Mouse (Mus musculus): ENCODE measurements around the gene Il18bp. TPM values are rescaled to one million over a fixed set of nuclear protein-coding genes. Genes with fewer than 3 reads are reported as not detected.
"Not testable (repeated sequence)": the region's sequence is repeated elsewhere in the genome, so short reads cannot be mapped to it uniquely, and the experiment has no call there.

Gene Il18bp
- 9.8 and 12.0 TPM in 2 replicates for polyA plus RNA-seq (2012; ENCODE audit: insufficient read depth, insufficient read length, missing spikeins)

DNA sequence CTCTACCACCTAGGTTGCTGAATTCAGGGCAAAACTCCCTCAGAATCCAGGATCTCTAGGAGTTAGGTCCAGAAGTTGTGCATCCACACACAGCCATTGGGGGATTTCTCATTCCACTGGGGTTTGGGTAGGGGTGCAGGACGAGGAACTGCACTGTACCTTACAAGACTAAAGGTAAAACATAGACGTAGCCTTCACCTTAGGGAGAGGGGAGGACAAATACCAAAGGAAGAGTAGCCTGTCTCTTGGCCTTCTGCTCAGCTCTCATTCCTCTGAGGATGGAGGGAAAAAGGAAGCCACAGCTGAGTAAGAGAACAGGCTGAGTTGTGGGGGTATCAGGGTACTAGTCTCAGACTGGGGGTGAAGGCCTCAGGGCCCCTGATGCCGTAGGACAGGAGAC is at the start of gene Il18bp:
Gene Il18bp (minus strand): TSS at position 101 of the 400 bp plus-strand sequence.
- Histone ChIP-seq H3K27ac (replicated peaks; ENCODE audit: low read depth, low read length) (peak within 1 kb of the TSS; percentile 86), H3K4me3 (ENCODE audit: insufficient read depth, low read depth, low read length) (peak within 1 kb of the TSS; percentile 60), H3K4me1 (ENCODE audit: control insufficient read depth, insufficient read depth, insufficient read length, low read length) (no peaks in the 10 kb centered on the region)

DNA sequence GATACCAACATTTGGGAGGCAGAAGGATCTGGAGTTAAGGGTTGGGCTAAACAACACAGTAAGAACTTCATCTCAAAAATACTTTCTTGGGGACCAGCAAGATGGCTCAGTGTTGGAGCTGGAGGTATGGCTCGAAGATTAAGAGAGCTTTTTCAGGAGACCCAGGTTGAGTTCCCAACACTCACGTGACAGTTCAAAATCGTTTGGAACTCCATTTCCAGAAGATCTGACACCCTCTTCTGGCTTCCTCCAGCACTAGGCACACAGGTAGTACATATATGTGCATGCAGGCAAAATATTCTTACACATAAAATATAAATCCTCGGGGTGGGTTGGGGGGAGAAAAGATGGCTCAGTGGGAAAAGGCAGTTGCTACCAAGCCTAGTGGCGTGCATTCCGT is 47.9 kb upstream of the Il18bp start:
- Histone ChIP-seq H3K27ac (replicated peaks; ENCODE audit: low read depth, low read length) (no peak overlapping the region), H3K4me3 (ENCODE audit: insufficient read depth, low read depth, low read length) (peak overlapping the region; percentile 32), H3K4me1 (ENCODE audit: control insufficient read depth, insufficient read depth, insufficient read length, low read length) (peaks cover 9% of the 10 kb centered on the region; the same call in 1 of the 2 replicates)

DNA sequence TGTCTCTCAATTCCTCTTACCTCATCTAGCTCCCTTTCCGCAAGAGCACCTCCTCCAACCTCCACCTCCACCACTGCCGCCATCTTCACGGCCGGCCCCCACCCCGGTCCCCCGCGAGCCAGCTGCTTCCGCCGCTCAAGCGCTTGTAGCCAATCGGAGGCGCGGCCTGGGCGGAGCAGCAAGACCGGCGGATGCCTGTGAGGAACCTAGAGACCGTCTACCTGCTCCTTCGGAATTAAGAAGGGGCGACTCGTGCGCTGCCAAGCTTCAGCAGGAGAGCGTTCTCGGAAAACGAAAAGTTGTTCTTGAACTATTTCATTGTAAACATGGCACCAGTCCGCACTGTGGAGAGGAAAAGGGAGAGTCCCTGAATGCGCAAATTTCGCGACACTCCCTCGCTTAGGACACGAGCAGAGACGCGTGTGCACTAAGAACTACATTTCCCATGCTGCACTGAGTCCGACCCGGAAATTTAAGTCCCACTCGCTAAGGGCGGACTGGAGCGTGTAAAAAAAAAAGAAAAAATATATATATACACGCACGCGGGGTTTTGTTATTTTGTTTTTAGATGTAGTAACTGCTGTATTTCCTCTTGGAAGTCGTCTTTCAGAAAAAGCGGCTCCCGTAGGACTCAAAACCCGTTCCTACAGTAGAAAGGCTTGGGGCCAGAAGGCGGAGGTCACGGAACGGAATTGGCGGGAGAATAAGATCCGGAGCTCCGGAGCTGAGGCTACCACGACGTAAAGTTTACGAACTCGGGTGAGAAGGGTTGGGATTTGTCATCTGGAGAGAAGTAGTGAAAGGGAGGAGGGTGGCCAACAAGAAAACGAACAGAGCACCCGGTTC is 46.8 kb upstream of the Il18bp start, which contains the start of the genes Rnf121, Xndc1 and Xntrpc:
Gene Rnf121 (minus strand): TSS at position 424 of the 846 bp plus-strand sequence.
Gene Xndc1 (plus strand): TSS at position 466 of the 846 bp plus-strand sequence.
Gene Xntrpc (plus strand): TSS at position 668 of the 846 bp plus-strand sequence.
- H3K4me1 ChIP-seq (ENCODE audit: control insufficient read depth, insufficient read depth, insufficient read length, low read length), result peaks cover 9% of the 10 kb centered on the region; the same call in 1 of the 2 replicates
- peak within 1 kb of the TSS; percentile 83 for H3K4me3 ChIP-seq (ENCODE audit: insufficient read depth, low read depth, low read length)
- peak within 1 kb of the TSS; percentile 89 for H3K27ac ChIP-seq (replicated peaks; ENCODE audit: low read depth, low read length)

DNA sequence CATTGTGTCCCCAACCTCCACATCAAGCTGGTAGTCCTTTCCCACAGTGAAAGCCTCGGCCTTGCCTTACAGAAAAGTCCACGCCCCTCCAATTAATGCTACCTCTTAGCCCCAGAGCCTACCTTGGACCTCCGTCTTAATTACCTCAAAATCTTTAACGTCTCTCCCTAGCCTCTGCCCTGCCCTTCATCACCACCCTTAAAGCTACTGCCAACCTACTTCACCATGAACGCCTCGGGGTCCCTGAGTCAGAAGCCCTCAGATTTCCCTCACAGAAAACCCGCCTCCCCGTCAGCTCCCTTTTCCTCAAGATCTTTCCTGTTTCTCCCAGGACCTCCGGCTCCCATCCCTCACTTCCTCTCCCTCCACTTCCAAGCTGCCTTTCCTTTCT is 46.2 kb upstream of the Il18bp start:
- peaks cover 9% of the 10 kb centered on the region; the same call in 1 of the 2 replicates for H3K4me1 ChIP-seq (ENCODE audit: control insufficient read depth, insufficient read depth, insufficient read length, low read length)
- peak overlapping the region; percentile 73 for H3K27ac ChIP-seq (replicated peaks; ENCODE audit: low read depth, low read length)
- peak overlapping the region; percentile 83 for H3K4me3 ChIP-seq (ENCODE audit: insufficient read depth, low read depth, low read length)

DNA sequence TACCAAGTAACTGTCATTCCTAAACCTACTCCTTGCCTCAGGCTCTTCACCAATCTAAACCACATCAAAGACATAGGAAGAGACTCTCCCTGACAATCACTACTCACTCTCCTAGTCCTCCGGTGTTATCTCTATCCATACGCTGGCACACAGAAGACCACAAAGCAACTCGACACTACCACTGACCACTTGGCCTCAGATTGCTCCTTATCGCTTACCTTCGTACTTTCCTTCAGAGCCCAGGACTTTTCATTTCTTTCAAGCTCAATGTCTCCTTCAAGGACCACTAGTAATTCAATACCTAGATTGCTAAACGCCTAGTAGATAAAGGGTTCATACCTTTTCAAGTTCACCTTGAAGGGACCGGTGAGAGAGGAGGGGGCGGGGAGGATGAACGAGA is 45.4 kb upstream of the Il18bp start:
- no peak overlapping the region for H3K4me3 ChIP-seq (ENCODE audit: insufficient read depth, low read depth, low read length)
- H3K4me1 ChIP-seq (ENCODE audit: control insufficient read depth, insufficient read depth, insufficient read length, low read length), result peaks cover 9% of the 10 kb centered on the region; the same call in 1 of the 2 replicates
- H3K27ac ChIP-seq (replicated peaks; ENCODE audit: low read depth, low read length), result no peak overlapping the region

DNA sequence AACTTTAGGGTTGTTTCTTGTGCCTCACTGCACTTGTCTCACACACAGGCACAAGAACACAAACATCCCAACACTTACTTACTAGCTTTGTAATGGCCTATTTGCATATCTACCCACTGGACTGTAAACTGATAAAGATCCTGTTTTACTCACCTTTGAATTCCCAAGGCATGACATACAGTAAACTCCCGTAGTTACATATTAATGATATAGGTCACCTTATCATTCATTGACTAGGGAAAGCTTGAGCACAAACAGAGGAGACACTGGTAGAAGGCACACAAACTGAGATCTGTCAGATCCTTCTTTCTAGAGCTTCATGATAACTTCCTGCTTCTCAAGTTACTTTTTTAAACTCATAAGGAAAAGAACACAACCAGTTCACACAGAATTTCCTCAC is 43.7 kb upstream of the Il18bp start:
- no peak overlapping the region for H3K4me3 ChIP-seq (ENCODE audit: insufficient read depth, low read depth, low read length)
- peaks cover 9% of the 10 kb centered on the region; the same call in 1 of the 2 replicates for H3K4me1 ChIP-seq (ENCODE audit: control insufficient read depth, insufficient read depth, insufficient read length, low read length)
- H3K27ac ChIP-seq (replicated peaks; ENCODE audit: low read depth, low read length), result no peak overlapping the region

DNA sequence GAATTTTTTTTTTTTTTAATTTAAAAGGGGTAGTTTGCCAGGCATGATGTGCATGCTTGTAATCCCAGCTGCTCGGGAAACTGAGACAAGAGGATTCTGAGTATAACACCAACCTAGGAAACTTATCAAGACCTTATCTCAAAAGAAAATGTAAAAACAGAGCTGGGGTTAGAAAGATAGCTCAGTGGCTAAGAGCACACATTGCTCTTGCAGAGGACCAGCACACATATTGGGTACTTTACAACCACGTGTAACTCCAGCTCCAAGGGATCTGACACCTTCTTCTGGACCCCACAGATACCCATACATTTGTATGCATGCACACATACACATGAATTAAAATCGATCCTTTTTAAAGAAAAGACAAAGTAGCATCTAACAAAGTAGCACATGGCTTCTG is 42.9 kb upstream of the Il18bp start:
- Histone ChIP-seq H3K4me3 (ENCODE audit: insufficient read depth, low read depth, low read length) (no peak overlapping the region), H3K4me1 (ENCODE audit: control insufficient read depth, insufficient read depth, insufficient read length, low read length) (peaks cover 7% of the 10 kb centered on the region; the same call in 1 of the 2 replicates), H3K27ac (replicated peaks; ENCODE audit: low read depth, low read length) (no peak overlapping the region)

DNA sequence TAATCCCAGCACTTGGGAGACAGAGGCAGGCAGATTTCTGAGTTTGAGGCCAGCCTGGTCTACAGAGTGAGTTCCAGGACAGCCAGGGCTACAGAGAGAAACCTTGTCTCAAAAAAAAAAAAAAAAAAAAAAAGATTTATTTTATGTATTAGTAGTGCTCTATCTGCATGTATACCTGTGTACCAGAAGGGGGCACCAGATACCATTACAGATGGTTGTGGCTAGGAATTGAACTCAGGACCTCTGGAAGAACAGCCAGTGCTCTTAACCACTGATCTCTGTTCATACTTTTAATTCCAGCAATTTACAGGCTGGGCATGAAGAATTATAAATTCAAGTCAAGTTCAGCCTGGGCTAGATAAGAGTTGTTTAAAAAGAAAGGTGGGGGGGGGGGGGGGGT is 30.0 kb upstream of the Il18bp start:
- H3K27ac ChIP-seq (replicated peaks; ENCODE audit: low read depth, low read length); H3K4me1 ChIP-seq (ENCODE audit: control insufficient read depth, insufficient read depth, insufficient read length, low read length); H3K4me3 ChIP-seq (ENCODE audit: insufficient read depth, low read depth, low read length): not testable (repeated sequence)

DNA sequence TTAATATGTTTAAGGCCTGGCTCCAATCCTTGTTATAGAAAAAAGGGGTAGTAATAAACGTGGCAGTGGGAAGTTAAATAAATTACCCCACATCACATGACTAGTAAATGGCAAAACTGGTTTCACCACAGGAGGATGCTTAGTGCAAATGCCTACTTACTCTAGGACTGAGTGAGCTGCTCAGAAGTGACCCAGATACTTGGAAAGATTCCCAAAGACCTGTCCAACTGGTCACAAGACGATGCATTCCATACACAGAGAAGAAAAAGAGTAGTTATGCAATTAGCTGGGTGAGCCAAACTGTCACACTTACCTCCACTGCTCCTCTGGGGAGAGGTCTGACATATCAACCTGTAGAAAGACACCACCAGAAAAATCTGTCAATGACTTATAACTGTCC is 23.8 kb upstream of the Il18bp start:
- H3K27ac ChIP-seq (replicated peaks; ENCODE audit: low read depth, low read length), result no peak overlapping the region
- H3K4me1 ChIP-seq (ENCODE audit: control insufficient read depth, insufficient read depth, insufficient read length, low read length), result no peaks in the 10 kb centered on the region
- H3K4me3 ChIP-seq (ENCODE audit: insufficient read depth, low read depth, low read length), result no peak overlapping the region

DNA sequence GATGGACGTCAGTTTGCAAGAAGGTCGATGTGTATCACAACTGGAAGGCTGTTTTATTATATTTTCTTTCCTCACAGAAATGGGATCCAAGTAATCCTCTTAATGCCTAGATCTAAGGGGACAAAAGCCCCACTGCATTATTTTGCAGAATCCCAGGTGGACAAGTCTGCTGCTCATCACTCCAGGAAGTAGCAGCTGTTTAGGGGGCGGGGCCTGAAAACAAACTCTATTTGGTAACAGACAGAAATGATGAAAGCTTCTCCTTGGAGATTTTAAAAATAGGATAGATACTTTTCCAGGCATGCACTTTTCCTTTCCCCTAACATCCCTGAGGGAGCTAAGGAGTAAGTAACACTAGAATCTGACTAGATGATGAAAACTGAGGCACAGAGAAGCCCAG is 18.8 kb upstream of the Il18bp start:
- H3K4me3 ChIP-seq (ENCODE audit: insufficient read depth, low read depth, low read length), result no peak overlapping the region
- H3K4me1 ChIP-seq (ENCODE audit: control insufficient read depth, insufficient read depth, insufficient read length, low read length), result no peaks in the 10 kb centered on the region
- no peak overlapping the region for H3K27ac ChIP-seq (replicated peaks; ENCODE audit: low read depth, low read length)

DNA sequence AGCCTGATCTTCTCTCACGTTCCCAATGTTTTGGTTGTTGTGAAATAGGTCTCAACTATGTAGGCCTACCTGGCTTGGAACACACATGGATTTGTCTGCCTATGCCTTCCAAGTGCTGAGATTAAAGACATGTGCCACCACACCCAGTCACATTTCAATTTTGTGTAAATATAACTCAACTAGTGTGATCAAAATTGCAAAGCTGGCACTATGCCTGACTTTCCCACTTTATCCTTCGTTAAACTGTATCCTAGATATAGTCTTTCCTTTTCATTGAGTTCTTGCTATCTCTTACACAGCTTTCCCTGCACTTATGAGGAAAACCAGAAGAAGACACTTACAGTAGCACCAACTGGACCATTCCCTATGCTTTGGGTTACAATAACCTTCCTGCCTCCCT is 17.0 kb upstream of the Il18bp start:
- Histone ChIP-seq H3K4me3 (ENCODE audit: insufficient read depth, low read depth, low read length) (no peak overlapping the region), H3K4me1 (ENCODE audit: control insufficient read depth, insufficient read depth, insufficient read length, low read length) (no peaks in the 10 kb centered on the region), H3K27ac (replicated peaks; ENCODE audit: low read depth, low read length) (no peak overlapping the region)

DNA sequence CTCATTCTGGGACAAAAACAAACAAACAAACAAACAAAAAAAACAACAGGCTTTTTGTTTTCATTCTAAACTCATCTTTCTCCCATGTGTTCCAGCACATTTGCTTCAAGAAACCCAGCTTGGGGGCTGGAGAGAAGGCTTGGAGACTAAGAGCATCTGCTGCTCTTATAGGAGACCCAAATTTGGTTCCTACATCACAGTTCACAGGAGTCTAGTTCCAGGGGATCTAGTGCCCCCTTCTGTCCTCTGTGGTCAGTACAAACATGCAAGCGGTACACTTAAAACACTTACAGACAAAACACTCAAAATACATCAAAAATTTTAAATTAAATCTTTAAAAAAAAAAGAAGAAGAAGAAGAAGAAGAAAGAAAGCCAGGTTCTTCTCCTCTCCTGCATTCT is 16.4 kb upstream of the Il18bp start:
- no peak overlapping the region for H3K4me3 ChIP-seq (ENCODE audit: insufficient read depth, low read depth, low read length)
- no peaks in the 10 kb centered on the region for H3K4me1 ChIP-seq (ENCODE audit: control insufficient read depth, insufficient read depth, insufficient read length, low read length)
- no peak overlapping the region for H3K27ac ChIP-seq (replicated peaks; ENCODE audit: low read depth, low read length)

DNA sequence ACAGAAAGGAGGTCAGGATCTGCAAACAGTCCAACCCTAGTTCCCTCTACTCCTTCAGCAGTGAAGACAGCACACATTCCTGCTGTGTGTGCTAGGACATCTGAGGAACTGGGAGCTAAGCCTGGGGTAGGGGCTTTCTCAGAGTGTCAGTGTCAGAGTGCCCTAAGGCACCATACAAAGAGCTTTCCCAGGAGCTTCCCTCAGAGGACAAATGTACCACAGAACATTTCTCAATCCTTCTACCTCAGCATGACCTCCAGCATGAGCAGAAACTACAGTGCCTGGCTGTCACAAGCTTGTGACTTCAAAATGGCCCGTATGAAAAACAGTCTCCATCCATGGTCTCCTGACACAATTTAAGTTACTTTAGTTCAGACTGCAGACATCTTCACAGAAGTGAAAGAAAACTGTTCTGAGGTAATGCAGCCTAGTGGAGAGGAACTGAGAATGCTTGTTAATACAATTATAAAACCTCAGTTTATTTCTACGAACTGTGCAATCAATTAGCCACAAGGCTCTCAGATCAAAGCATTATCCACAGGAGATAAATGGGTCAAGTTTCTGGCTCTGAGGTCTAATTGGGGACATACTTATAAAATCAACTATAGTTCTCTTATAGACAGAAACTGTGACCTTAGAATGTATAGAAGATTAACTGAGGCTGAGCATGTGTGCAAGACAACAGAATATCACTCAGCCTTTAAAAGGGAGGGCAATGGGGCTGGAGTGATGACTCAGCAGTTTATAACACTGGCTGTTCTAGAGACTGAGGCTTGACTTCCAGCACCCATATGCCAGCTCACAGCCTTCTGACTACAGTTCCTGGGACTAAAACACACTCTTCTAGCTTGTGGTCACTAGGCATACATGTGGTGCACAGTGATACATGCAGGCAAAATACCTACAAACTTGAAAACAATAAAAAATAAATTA is 7.0 kb upstream of the Il18bp start:
- Histone ChIP-seq H3K4me3 (ENCODE audit: insufficient read depth, low read depth, low read length) (no peak overlapping the region), H3K27ac (replicated peaks; ENCODE audit: low read depth, low read length) (no peak overlapping the region)

DNA sequence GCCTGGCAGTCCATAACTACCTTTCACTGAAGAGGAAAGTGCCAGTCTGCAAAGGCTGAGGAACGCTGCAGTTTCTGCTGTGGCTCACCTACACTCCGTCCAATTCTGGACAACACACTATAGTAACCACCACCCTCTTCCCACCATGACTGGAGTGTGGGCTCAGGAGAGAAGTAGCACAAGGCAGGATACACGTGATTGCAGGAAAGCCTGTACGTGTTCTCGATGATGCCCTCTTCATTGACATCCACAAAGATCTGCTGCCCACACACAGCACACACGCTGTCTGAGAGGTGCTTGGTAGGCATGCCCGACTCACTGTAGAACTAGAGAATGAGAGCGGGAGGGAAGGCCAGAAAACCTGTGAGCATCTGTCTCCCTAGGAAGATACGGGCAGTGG is 5.3 kb upstream of the Il18bp start:
- no peaks in the 10 kb centered on the region for H3K4me1 ChIP-seq (ENCODE audit: control insufficient read depth, insufficient read depth, insufficient read length, low read length)
- no peak overlapping the region for H3K4me3 ChIP-seq (ENCODE audit: insufficient read depth, low read depth, low read length)
- H3K27ac ChIP-seq (replicated peaks; ENCODE audit: low read depth, low read length), result no peak overlapping the region

More for the DNA sequence above, 7.0 kb upstream of the Il18bp start:
- H3K4me1 ChIP-seq (ENCODE audit: control insufficient read depth, insufficient read depth, insufficient read length, low read length), result no peaks in the 10 kb centered on the region

DNA sequence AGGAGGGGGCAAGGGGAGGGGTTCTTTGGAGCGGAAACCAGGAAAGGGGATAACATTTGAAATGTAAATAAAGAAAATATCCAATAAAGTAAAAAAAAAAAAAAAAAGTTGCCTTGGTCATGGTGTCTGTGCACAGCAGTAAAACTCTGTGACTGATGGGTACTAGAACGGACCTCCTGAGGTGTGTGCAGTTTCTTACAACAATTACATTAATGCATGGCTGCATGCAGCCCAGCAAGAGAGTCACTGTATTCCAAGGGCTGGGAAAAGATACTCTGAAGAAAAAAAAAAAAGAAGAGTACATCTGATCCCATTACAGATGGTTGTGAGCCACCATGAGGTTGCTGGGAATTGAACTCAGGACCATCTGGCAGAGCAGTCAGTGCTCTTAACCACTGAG is 2.4 kb upstream of the Il18bp start:
- H3K4me3 ChIP-seq (ENCODE audit: insufficient read depth, low read depth, low read length); H3K27ac ChIP-seq (replicated peaks; ENCODE audit: low read depth, low read length); H3K4me1 ChIP-seq (ENCODE audit: control insufficient read depth, insufficient read depth, insufficient read length, low read length): not testable (repeated sequence)
